Mouse (Mus musculus): Measurements from ENCODE around the gene Ostm1. TPM values are rescaled to one million over a fixed set of nuclear protein-coding genes. Genes with fewer than 3 reads are reported as not detected.

Gene Ostm1
- polyA plus RNA-seq (2015; fragmentation: Nextera tagmentation; extraction: Ambion mirVana): 13.3 and 14.7 TPM in 2 replicates

DNA sequence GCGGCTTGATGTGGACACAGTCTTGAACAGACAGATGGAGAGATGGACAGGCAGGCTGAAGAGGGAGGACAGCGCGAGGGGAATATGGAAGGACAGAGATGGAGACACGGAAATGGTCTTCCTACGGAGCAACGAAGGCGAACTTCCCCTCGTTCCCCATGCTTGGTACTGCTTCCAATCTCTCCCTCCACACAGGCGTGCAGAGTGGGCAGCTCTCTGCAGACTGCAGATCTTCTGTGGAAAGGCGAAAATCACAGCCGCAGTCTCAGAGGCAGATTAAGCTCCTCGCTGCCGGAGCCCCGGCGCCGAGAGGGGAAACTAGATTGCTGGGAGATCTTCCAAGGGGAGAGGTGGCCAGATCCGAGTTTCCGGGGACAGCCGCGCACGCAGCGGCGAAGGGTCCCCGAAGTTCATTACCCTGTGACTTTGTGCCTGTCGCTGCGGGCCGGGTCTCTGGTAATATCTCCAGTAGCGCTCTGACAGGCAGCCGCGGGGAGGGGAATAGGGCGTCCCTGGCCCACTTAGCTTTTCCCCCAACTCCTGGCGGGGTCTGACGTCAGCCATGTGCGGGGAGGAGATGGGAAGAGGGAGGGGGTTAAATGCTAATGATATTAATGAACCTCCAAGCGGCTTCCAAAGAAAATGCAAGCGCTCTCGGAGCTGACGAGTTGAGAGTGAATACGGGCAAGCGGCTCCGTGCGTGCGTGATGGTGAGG is at the start of gene Ostm1, which contains the start of gene Nr2e1:
Gene Ostm1 (plus strand): TSS at position 666 of the 716 bp plus-strand sequence.
Gene Nr2e1 (minus strand): TSS at position 476 of the 716 bp plus-strand sequence.
- no peak for ATAC-seq (ENCODE audit: low read depth)
- Histone ChIP-seq H3K27ac (ENCODE audit: low read length) (no peak within 1 kb of the TSS), H3K27me3 (ENCODE audit: control insufficient read depth, insufficient read depth, low read depth, low read length) (peaks cover 89% of the 10 kb centered on the region), H3K4me3 (ENCODE audit: low read length) (peak within 1 kb of the TSS; percentile 30), H3K9me3 (ENCODE audit: control insufficient read depth, low read length) (no peaks in the 10 kb centered on the region; the same call in 1 of the 2 replicates), H3K36me3 (ENCODE audit: control insufficient read depth, insufficient read depth, low read length) (no peaks in the 10 kb centered on the region), H3K4me2 (ENCODE audit: low read depth, low read length) (peak within 1 kb of the TSS; percentile 39), H3K9ac (ENCODE audit: low read length) (no peak within 1 kb of the TSS), H3K4me1 (replicated peaks; ENCODE audit: control insufficient read depth, insufficient read depth, low read length) (peaks cover 16% of the 10 kb centered on the region)
- WGBS: under 1% methylated on average over 43 of the region's 43 CpGs

DNA sequence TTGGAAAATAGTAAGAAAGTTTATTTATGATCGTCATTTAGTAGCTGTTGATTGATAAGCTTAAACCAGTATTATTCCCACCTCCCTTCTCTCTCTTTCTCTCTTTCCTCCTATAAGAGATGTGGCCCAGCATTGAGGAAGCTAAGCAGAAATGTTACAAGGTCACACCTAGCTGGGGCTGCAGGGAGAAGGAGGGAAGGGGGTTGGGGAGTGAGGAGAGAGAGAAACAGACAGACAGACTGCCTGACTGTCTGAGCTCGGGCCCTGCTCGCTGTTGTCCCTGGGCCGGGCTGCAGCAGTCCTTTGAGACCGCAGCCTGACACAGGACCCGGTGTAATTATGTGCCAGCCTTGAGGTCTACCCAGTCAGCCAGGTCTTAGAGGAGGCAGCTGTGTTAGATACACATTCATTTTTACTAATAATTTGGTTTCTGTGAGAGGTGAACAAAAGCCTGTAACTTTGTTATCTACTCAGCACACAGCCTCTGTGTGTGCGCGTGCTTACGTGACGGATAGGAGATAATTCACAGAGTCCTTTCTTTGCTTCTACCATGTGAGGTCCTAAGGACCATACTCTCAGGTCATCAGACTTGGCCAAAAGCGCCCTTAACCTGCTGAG is 49.7 kb upstream of the Ostm1 start:
- no peak overlapping the region for H3K4me2 ChIP-seq (ENCODE audit: low read depth, low read length)
- ATAC-seq (ENCODE audit: low read depth): no peak

DNA sequence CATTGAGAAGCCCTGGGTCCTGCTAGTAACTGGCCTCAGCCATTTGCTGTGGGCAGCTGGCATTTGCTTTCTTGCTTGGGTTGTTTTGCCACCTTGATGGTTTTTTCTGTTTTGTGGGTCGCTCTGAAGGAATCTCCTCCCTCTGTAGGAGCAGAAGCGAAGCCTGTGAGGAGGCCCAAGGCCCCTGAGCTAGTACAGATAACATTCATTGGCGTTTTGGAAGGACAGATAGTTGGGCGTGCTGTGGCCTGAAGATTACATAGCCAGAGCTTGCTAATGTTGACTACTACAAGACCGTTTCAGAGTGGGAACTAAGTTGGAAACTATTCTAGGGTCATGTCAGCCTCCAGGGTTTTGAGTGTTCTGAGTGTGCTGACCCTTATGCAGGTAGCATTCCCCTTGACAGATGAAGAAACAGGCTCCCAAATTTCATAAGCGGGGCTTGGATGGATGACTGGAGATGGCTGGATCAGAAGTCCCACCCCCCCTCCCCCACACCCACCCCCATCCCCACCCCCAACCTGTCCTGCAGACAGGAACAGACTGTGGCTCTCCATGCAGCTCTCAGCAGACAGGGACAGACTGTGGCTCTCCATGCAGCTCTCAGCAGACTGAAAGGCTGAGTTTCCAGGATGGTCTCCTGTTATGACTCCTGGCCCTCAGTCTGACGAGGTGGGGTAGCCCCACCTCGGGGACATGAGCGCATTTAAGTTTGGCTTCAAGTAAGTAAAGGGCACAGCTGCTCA is 45.9 kb upstream of the Ostm1 start:
- no peaks in the 10 kb centered on the region for H3K4me1 ChIP-seq (replicated peaks; ENCODE audit: control insufficient read depth, insufficient read depth, low read length)
- no peak overlapping the region for H3K9ac ChIP-seq (ENCODE audit: low read length)
- H3K4me2 ChIP-seq (ENCODE audit: low read depth, low read length): no peak overlapping the region
- H3K36me3 ChIP-seq (ENCODE audit: control insufficient read depth, insufficient read depth, low read length): peaks cover 13% of the 10 kb centered on the region
- H3K4me3 ChIP-seq (ENCODE audit: low read length): no peak overlapping the region
- H3K27me3 ChIP-seq (ENCODE audit: control insufficient read depth, insufficient read depth, low read depth, low read length): no peaks in the 10 kb centered on the region
- no peaks in the 10 kb centered on the region for H3K9me3 ChIP-seq (ENCODE audit: control insufficient read depth, low read length)
- 76% methylated on average over 9 of the region's 9 CpGs for WGBS
- no peak for ATAC-seq (ENCODE audit: low read depth)
- H3K27ac ChIP-seq (ENCODE audit: low read length): no peak overlapping the region

More for the DNA sequence above, 49.7 kb upstream of the Ostm1 start:
- Histone ChIP-seq H3K36me3 (ENCODE audit: control insufficient read depth, insufficient read depth, low read length) (peaks cover 13% of the 10 kb centered on the region), H3K9me3 (ENCODE audit: control insufficient read depth, low read length) (no peaks in the 10 kb centered on the region), H3K27ac (ENCODE audit: low read length) (no peak overlapping the region), H3K9ac (ENCODE audit: low read length) (no peak overlapping the region), H3K4me3 (ENCODE audit: low read length) (no peak overlapping the region), H3K4me1 (replicated peaks; ENCODE audit: control insufficient read depth, insufficient read depth, low read length) (no peaks in the 10 kb centered on the region), H3K27me3 (ENCODE audit: control insufficient read depth, insufficient read depth, low read depth, low read length) (no peaks in the 10 kb centered on the region)
- 84% methylated on average over 11 of the region's 11 CpGs for WGBS

DNA sequence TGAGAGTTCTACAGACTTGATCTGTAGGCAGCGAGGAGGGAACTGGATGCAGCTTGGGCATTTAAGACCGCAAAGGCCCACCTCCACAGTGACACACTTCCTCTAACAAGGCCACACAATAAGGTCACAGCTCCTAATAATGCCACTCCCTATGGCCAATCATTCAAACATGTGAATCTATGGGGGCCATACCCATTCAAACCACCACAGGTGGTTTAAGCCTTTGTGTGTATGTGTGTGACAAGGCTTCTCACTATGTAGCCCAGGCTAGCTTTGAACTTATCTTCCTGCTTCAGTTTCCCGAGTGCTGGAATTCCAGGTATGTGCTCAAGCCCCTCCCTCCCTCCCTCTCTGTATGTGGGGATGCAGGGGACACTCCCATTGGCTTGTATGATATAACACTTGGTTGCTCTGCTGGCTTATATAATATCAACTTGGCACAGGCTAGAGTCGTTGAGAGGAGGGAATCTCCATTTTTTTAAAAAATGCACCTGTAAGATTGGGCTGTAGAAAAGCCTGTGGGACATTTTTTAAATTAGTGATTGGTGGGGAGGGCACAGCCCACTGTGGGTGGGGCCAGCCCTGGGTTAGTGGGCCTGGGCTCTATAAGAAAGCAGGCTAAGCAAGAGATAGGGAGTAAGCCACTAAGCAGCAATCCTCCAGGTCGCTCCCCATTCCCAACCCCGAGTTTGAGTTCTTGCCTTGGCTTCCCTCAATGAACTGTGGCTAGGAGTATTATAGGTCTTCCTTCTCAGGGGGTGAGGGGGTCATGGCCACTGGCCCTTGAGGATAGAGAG is 37.7 kb upstream of the Ostm1 start:
- Histone ChIP-seq H3K9me3 (ENCODE audit: control insufficient read depth, low read length) (no peaks in the 10 kb centered on the region), H3K27me3 (ENCODE audit: control insufficient read depth, insufficient read depth, low read depth, low read length) (no peaks in the 10 kb centered on the region), H3K4me3 (ENCODE audit: low read length) (no peak overlapping the region), H3K36me3 (ENCODE audit: control insufficient read depth, insufficient read depth, low read length) (no peaks in the 10 kb centered on the region), H3K4me2 (ENCODE audit: low read depth, low read length) (no peak overlapping the region), H3K4me1 (replicated peaks; ENCODE audit: control insufficient read depth, insufficient read depth, low read length) (no peaks in the 10 kb centered on the region), H3K27ac (ENCODE audit: low read length) (no peak overlapping the region), H3K9ac (ENCODE audit: low read length) (no peak overlapping the region)
- ATAC-seq (ENCODE audit: low read depth): no peak
- WGBS: 69% methylated on average over 6 of the region's 6 CpGs

DNA sequence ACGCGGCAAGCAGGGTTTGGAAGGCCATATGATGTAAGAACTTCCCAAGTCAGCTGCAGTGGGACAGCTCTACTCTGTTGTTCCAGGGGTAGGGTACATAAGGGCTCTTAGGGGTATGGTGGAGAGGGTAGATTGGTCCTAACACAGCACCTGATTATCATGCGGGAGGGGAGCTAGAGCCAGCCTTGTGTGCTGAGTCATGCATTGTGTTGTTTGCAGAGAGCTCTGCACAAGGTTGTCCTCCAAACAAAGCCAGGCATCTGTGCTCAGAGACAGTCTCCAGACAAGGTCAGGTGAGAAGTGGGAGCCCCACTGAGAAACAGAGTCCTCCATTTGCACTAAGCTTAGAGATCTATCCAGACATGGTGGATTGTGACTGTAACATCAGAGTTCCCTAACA is 37.1 kb upstream of the Ostm1 start:
- no peak overlapping the region for H3K4me2 ChIP-seq (ENCODE audit: low read depth, low read length)
- 85% methylated on average over 3 of the region's 3 CpGs for WGBS
- H3K36me3 ChIP-seq (ENCODE audit: control insufficient read depth, insufficient read depth, low read length): no peaks in the 10 kb centered on the region
- no peaks in the 10 kb centered on the region for H3K4me1 ChIP-seq (replicated peaks; ENCODE audit: control insufficient read depth, insufficient read depth, low read length)
- H3K27ac ChIP-seq (ENCODE audit: low read length): no peak overlapping the region
- ATAC-seq (ENCODE audit: low read depth): no peak
- H3K4me3 ChIP-seq (ENCODE audit: low read length): no peak overlapping the region
- H3K9ac ChIP-seq (ENCODE audit: low read length): no peak overlapping the region
- no peaks in the 10 kb centered on the region for H3K9me3 ChIP-seq (ENCODE audit: control insufficient read depth, low read length)
- H3K27me3 ChIP-seq (ENCODE audit: control insufficient read depth, insufficient read depth, low read depth, low read length): no peaks in the 10 kb centered on the region

DNA sequence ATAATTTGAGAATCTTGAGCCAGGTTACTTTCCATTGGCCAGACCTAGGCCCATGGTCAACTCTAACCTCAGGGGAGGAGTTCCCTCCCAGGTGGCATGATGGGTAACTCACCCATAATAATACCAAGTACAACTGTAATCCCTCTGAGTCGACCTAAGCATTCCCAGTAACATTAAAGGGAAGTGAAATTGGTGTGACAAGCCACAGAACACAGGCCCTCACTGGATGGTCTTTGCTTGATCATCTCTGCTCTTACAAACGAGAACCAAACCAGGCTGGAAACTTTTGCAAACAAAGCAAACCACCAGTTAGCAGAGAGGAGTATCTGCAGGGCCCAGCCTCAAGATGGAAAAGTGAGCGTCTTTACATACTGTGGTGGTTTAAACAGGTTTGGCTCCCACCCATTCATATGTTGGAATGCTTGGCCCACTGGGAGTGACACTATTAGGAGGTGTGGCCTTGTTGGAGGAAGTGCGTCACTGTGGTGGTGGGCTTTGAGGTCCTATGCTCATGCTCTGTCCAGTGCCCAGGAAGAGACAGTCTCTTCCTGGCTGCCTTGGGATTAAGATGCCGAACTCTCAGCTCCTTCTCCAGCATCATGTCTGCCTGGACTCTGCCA is 23.9 kb upstream of the Ostm1 start:
- Histone ChIP-seq H3K4me3 (ENCODE audit: low read length) (no peak overlapping the region), H3K9ac (ENCODE audit: low read length) (no peak overlapping the region), H3K4me1 (replicated peaks; ENCODE audit: control insufficient read depth, insufficient read depth, low read length) (no peaks in the 10 kb centered on the region), H3K36me3 (ENCODE audit: control insufficient read depth, insufficient read depth, low read length) (no peaks in the 10 kb centered on the region), H3K27ac (ENCODE audit: low read length) (no peak overlapping the region), H3K9me3 (ENCODE audit: control insufficient read depth, low read length) (no peaks in the 10 kb centered on the region), H3K4me2 (ENCODE audit: low read depth, low read length) (no peak overlapping the region), H3K27me3 (ENCODE audit: control insufficient read depth, insufficient read depth, low read depth, low read length) (peaks cover 5% of the 10 kb centered on the region; the same call in 1 of the 2 replicates)
- WGBS: 75% methylated on average over 5 of the region's 5 CpGs
- ATAC-seq (ENCODE audit: low read depth): no peak

DNA sequence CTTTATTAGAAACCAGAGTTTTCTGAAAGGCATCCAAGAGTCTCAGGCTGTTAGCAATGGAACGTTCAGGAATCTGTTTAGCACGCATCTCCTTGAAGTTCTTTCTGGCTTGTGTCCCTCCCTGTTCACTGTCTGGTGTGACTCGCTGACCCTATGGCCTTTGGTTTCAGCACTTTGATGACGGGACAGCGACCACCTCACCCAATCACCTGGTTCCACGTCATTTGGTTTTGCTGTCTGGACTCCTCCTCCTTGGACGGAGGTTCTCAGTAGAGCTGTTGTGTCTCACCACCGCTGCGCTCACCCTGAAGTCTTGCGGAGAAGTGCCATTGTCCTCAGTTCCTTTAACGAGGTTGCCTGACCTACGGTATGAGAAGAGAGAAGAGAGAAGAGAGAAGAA is 21.4 kb upstream of the Ostm1 start:
- ATAC-seq (ENCODE audit: low read depth): peak; percentile 43

DNA sequence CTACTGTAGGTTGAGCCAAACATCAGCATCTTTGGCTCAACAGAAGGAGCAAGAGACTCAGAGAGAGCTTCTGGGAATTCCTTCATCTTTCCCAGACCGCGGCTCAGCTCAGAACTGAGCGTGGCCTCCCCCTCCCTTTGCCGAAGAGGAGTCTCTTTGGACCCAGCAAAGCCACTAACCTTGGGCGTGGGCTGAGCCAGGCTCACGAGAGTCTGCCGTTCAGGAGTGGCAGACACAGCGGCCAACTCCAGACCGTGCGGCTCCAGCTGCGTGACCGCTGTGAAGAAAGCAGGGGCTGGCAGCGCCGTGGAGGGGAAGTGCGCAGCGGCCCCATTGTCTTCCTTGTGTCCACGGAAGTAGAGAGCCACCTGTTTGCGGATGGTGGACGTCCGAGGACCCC is 11.1 kb upstream of the Ostm1 start:
- H3K4me1 ChIP-seq (replicated peaks; ENCODE audit: control insufficient read depth, insufficient read depth, low read length): no peaks in the 10 kb centered on the region
- no peak for ATAC-seq (ENCODE audit: low read depth)
- peaks cover 85% of the 10 kb centered on the region for H3K27me3 ChIP-seq (ENCODE audit: control insufficient read depth, insufficient read depth, low read depth, low read length)
- 2% methylated on average over 20 of the region's 20 CpGs for WGBS
- H3K36me3 ChIP-seq (ENCODE audit: control insufficient read depth, insufficient read depth, low read length): no peaks in the 10 kb centered on the region
- no peak overlapping the region for H3K27ac ChIP-seq (ENCODE audit: low read length)
- no peak overlapping the region for H3K4me2 ChIP-seq (ENCODE audit: low read depth, low read length)
- no peak overlapping the region for H3K4me3 ChIP-seq (ENCODE audit: low read length)
- H3K9ac ChIP-seq (ENCODE audit: low read length): no peak overlapping the region
- H3K9me3 ChIP-seq (ENCODE audit: control insufficient read depth, low read length): no peaks in the 10 kb centered on the region

More for the DNA sequence above, 21.4 kb upstream of the Ostm1 start:
- Histone ChIP-seq H3K9me3 (ENCODE audit: control insufficient read depth, low read length) (no peaks in the 10 kb centered on the region), H3K27me3 (ENCODE audit: control insufficient read depth, insufficient read depth, low read depth, low read length) (peaks cover 10% of the 10 kb centered on the region; the same call in 1 of the 2 replicates), H3K27ac (ENCODE audit: low read length) (no peak overlapping the region), H3K4me1 (replicated peaks; ENCODE audit: control insufficient read depth, insufficient read depth, low read length) (no peaks in the 10 kb centered on the region), H3K9ac (ENCODE audit: low read length) (no peak overlapping the region), H3K36me3 (ENCODE audit: control insufficient read depth, insufficient read depth, low read length) (no peaks in the 10 kb centered on the region), H3K4me2 (ENCODE audit: low read depth, low read length) (no peak overlapping the region), H3K4me3 (ENCODE audit: low read length) (no peak overlapping the region)
- 1% methylated on average over 12 of the region's 12 CpGs for WGBS
